Mouse (Mus musculus): ENCODE data around the gene Gpr158.

GRCm38 (mm10) chr2:21693807-21694594 lies 326.7 kb downstream of the Gpr158 start:
- TF ChIP-seq CTCF (IDR thresholded peaks at IDR 0.05; ENCODE audit: insufficient read depth, low read length) (no peak), POLR2A (IDR thresholded peaks at IDR 0.05; ENCODE audit: borderline replicate concordance, extremely low read depth, low read depth, low read length) (no peak)

All from lung, adult 2 months (tissue).